Mouse (Mus musculus): Measurements from ENCODE around the gene Adck1.

Adck1 gene

GRCm38 (mm10) chr12:88419912-88420621 is 59.7 kb downstream of the Adck1 start:
- TF ChIP-seq GATA4 (IDR thresholded peaks at IDR 0.05; ENCODE audit: insufficient replicate concordance, low read length), result no peak

GRCm38 (mm10) chr12:88426926-88427325 is 66.6 kb downstream of the Adck1 start:
- TF ChIP-seq GATA4 (IDR thresholded peaks at IDR 0.05; ENCODE audit: insufficient replicate concordance, low read length), result no peak

GRCm38 (mm10) chr12:88428735-88429134 is 68.4 kb downstream of the Adck1 start:
- TF ChIP-seq GATA4 (IDR thresholded peaks at IDR 0.05; ENCODE audit: insufficient replicate concordance, low read length), result no peak

GRCm38 (mm10) chr12:88432277-88432676 is 71.9 kb downstream of the Adck1 start:
- no peak for TF ChIP-seq GATA4 (IDR thresholded peaks at IDR 0.05; ENCODE audit: insufficient replicate concordance, low read length)

- no peak for TF ChIP-seq GATA4 (IDR thresholded peaks at IDR 0.05; ENCODE audit: insufficient replicate concordance, low read length)
Observed at GRCm38 (mm10) chr12:88433171-88433570, 72.8 kb downstream of the Adck1 start.

- TF ChIP-seq GATA4 (IDR thresholded peaks at IDR 0.05; ENCODE audit: insufficient replicate concordance, low read length), result no peak
Observed at GRCm38 (mm10) chr12:88436962-88437750, 76.8 kb downstream of the Adck1 start.

GRCm38 (mm10) chr12:88441922-88442809 is 81.8 kb downstream of the Adck1 start:
- TF ChIP-seq GATA4 (IDR thresholded peaks at IDR 0.05; ENCODE audit: insufficient replicate concordance, low read length), result no peak

GRCm38 (mm10) chr12:88444040-88444439 is 83.7 kb downstream of the Adck1 start:
- no peak for TF ChIP-seq GATA4 (IDR thresholded peaks at IDR 0.05; ENCODE audit: insufficient replicate concordance, low read length)

GRCm38 (mm10) chr12:88445471-88445870 is 85.1 kb downstream of the Adck1 start:
- no peak for TF ChIP-seq GATA4 (IDR thresholded peaks at IDR 0.05; ENCODE audit: insufficient replicate concordance, low read length)

GRCm38 (mm10) chr12:88450658-88451563 is 90.6 kb downstream of the Adck1 start:
- TF ChIP-seq GATA4 (IDR thresholded peaks at IDR 0.05; ENCODE audit: insufficient replicate concordance, low read length), result no peak

- no peak for TF ChIP-seq GATA4 (IDR thresholded peaks at IDR 0.05; ENCODE audit: insufficient replicate concordance, low read length)
Observed at GRCm38 (mm10) chr12:88454701-88455410, 94.5 kb downstream of the Adck1 start.

- no peak for TF ChIP-seq GATA4 (IDR thresholded peaks at IDR 0.05; ENCODE audit: insufficient replicate concordance, low read length)
Observed at GRCm38 (mm10) chr12:88457021-88457420, 96.7 kb downstream of the Adck1 start.

- TF ChIP-seq GATA4 (IDR thresholded peaks at IDR 0.05; ENCODE audit: insufficient replicate concordance, low read length), result no peak
Observed at GRCm38 (mm10) chr12:88458936-88459335, 98.6 kb downstream of the Adck1 start.

- no peak for TF ChIP-seq GATA4 (IDR thresholded peaks at IDR 0.05; ENCODE audit: insufficient replicate concordance, low read length)
Observed at GRCm38 (mm10) chr12:88459461-88459860, 99.1 kb downstream of the Adck1 start.
